Mouse (Mus musculus): ENCODE measurements around the gene Gm28047.
A peak's percentile ranks its signal among the peaks of the same experiment; 100 is the strongest.
"Not testable (repeated sequence)": the region's sequence is repeated elsewhere in the genome, so short reads cannot be mapped to it uniquely, and the experiment has no call there.

The Gm28047 gene

GRCm38 (mm10) chr15:102624970-102625686, at the start of gene Gm28047, which contains the start of gene Atf7:
Gm28047 (minus strand) TSS chr15:102625067.
Atf7 (minus strand) TSS chr15:102625464.
- peak; percentile 100 for DNase-seq

GRCm38 (mm10) chr15:102673548-102673947, 48.7 kb upstream of the Gm28047 start:
- DNase-seq: peak; percentile 58 to 81

DNA sequence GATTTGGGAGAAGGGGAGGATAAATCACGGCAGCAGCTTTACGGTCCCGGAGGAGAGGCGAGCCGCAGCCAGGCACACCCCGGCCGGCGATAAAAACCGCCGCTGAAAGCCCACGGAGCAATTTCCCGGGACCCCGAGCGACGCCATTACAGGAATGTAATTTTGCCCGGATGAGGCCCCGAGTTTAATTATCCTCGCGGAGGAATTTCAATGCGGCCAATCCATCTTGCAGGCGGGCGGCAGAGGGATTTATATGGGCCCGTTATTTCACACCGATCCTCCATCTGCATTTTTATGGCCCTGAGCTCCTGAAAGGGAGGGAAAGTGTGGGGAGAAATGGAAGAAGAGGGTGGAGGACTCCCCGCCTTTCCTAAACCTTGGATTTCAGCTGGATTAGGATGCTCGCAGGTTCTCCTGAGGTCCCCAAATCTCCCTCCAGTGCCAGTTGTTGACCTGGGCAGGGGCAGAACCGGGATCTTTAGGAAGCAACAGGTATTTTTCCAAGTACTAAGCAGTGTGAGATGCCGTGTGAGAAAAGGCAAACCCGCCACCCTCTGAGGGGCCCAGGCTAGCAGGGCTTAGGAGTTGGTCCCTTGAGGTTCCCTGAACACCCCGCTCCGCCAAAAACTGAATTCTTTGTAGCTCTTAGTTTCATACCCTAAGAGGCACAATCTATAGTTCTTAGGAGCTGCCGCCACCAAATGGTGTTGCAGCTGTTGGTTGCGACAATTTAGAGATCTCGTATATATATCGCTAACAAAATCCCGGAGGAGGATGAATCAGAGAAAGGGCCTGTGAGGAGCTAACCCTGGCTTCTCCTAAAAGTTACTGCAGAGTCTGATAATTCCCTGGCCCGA, 47.6 kb upstream of the Gm28047 start, which contains the start of gene Atp5g2:
TSS of gene Atp5g2 (minus strand) at position 138 of the 857 bp plus-strand sequence.
- DNase-seq: peak; percentile 36 to 59

DNA sequence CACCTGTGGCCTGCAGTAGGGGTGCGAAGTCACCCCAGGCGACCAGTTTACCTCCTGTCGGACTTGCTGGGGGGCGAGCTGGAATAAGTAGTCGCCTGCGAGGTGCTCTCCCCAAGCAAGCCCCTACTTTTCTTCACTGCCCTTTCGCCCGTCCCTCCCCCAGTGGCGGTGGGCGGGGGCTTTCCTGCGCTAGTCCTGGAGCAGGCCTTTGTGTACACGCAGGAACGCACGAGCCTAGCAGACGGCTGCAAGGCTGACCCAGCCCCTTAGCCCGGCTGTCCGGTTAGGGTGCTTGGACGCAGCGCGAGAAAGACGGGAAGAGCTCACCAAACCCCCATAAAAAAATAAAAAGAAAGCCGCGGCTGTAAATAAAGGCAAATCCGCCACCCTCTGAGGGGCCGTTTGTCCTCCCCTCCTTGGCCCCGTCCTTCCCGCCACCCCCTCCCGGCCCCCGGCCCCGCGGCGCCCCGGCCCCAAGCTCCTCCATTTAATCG, 46.9 kb upstream of the Gm28047 start:
- peak; percentile 88 to 93 for DNase-seq

DNA sequence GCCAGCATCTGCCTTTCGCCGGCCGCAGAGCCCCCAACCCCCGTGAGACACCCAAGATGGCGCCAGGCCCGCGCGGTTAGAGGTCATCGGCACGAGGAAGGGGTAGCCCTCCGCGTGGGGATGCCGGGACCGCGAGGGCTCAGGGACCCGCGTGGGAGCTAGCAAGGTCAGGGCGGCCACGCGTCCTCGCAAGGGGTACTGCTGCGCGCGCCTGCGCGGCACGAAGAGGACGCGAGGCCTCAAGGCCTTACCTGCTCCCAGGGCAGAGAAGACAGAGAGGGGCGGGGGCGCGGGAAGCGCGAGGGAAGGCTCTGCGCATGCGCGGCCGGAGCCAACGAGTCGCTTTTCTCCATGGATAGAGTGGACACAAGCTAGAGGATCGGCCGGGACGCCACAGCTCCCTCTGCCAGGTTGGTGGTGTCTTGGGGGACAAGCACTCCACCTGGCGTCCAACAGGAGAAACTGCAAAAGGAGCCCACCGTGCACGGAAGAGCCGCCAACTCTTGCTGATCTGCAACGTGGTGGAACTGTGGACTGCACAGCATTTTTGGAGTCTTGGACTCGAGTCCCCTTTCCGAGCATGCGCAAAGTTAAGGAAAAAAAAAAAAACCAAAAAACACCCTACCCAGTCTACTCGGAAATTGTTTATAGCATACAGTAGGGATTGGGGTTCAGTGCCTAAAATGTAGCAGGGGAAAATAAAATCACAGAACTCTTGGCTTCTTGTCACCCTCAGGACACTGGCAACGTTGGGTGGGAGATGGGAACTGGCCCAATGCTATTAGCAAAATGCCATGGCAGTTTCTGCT, 46.1 kb upstream of the Gm28047 start:
- peak; percentile 98 for DNase-seq

- DNase-seq: peak; percentile 46 to 47
Observed at GRCm38 (mm10) chr15:102670281-102670680, 45.4 kb upstream of the Gm28047 start.

GRCm38 (mm10) chr15:102669571-102669970, 44.7 kb upstream of the Gm28047 start:
- no peak for DNase-seq

GRCm38 (mm10) chr15:102665494-102665893, 40.6 kb upstream of the Gm28047 start:
- DNase-seq: peak; percentile 57 to 84

GRCm38 (mm10) chr15:102663825-102664224, 39.0 kb upstream of the Gm28047 start:
- DNase-seq: no peak

DNA sequence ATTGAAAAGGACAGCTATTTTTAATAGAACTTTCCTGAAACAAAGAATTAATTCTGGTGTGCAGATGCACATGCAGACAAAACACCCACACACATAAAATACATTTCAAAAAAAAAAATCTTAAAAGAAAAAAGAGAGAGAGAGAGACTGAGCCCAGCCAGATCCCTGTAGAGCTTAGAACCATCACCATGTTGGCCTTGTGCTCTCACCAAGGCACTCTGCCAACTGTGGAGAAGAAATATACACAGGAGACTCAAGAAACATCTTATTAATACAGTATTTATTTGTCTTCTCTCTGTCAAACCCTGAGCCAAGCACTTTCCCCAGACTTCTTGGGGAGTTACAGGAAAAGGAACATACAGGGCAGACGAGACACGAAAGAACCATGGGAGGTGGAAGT, 37.7 kb upstream of the Gm28047 start:
- not testable (repeated sequence) for DNase-seq

DNA sequence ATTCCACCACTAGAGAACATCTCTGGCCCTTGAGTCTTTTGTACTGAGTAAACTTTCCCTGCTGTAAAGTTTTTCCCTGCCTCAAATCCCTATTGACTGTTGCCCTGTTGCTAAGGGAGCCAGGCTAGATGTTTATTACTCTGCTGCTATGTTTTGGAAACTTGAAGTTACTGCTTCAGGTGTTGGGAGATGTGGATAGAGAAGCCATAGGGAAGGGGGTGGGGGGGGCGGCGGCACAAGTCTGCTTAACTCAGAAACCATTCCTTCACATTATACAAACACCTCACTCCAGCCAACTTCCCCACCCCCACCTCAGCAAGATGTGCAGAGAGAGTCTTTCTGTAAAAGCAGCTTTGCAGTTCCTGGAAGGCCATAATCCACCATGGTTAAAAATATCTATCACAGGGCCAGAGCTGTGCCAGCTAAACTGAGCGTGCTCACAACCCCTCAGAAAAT, 33.1 kb upstream of the Gm28047 start:
- DNase-seq: no peak

- DNase-seq: no peak
Observed at GRCm38 (mm10) chr15:102656658-102657057, 31.8 kb upstream of the Gm28047 start.

DNA sequence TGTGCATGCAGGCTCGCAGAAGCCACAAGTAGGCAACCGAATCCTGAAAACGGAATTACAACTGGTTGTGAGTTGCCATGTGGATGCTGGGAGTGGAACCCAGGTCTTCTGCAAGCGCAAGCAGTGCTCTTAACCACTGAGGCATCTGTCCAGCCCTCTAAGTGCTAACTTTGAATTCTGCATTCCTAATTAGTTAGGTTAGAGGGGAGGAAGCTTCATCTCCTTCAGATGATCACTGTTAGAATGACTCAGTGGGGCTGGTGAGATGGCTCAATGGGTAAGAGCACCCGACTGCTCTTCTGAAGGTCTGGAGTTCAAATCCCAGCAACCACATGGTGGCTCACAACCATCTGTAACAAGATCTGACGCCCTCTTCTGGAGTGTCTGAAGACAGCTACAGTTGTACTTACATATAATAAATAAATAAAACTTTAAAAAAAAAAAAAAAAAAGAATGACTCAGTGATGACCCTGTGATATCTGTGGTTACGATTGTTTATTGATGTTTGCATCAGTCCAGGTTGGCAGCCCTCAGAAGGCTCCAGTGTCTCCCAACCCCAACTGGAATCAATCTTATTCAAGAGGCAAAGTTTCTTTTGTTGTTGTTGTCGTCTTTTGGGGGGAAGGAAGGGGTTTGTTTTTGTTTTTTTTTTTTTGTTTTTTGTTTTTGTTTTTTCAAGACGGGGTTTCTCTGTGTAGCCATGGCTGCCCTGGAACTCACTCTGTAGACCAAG, 27.2 kb upstream of the Gm28047 start:
- not testable (repeated sequence) for DNase-seq

GRCm38 (mm10) chr15:102651107-102651506, 26.2 kb upstream of the Gm28047 start:
- DNase-seq: no peak

- DNase-seq: no peak
Observed at GRCm38 (mm10) chr15:102635817-102636216, 10.9 kb upstream of the Gm28047 start.

- DNase-seq: no peak
Observed at GRCm38 (mm10) chr15:102634684-102635083, 9.8 kb upstream of the Gm28047 start.

- peak in 1 of 2 experiments; percentile 67 for DNase-seq
Observed at GRCm38 (mm10) chr15:102625687-102626055, 804 bp upstream of the Gm28047 start.

GRCm38 (mm10) chr15:102624291-102624969, 437 bp downstream of the Gm28047 start:
- DNase-seq: peak in 1 of 2 experiments; percentile 26

GRCm38 (mm10) chr15:102623121-102623520, 1.7 kb downstream of the Gm28047 start:
- no peak for DNase-seq

GRCm38 (mm10) chr15:102622536-102622935, 2.3 kb downstream of the Gm28047 start:
- DNase-seq: no peak

GRCm38 (mm10) chr15:102620765-102621164, 4.1 kb downstream of the Gm28047 start:
- DNase-seq: no peak
